Mouse (Mus musculus): ENCODE data around the gene Fto. TPM values are rescaled to one million over a fixed set of nuclear protein-coding genes. Genes with fewer than 3 reads are reported as not detected.

The Fto gene
- polyA plus RNA-seq, 1 experiment from 2014 or later, result 106 TPM

DNA sequence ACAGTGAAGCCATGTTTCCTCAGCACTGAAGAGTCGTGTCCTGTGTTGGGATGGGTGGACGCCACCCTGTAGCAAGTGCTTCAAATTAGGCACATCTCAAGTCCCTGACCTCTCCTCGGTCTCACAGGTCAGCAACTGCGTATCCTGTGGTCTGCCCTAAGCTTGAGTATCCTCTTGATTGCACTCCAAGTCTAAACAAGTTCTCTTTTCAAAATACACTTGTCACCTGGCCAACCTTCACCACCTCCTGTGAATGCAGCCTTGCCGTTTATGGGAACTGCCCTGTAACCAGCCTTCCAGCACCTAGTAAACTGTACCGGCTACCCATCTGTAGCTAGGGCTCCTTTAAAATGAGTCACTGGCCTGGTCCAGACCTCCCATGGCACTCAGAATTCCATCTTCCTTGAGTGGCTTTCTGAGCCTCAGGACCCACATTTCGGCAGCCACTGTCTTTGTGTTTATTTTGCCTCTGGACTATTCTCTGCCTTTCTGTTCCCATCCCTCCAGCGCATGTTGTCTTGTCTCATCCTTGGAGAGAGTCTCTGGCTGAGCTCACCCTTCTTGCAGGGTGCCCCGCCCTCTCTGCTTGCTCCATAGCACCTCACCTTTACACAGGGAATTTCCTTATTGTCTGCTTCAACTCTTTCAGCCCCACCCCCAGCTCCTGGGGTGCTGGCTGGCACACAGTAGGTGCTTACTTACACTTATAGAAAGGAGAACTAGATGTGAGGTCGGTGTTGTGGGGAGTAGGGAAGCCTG, 181.4 kb downstream of the Fto start:
- 40% methylated on average over 10 of the region's 10 CpGs for WGBS
- Histone ChIP-seq H3K27me3 (0 out of 2 replicates have a peak, but pooled peaks cover 4% of the 10 kb centered on the region), H3K9ac (no peak overlapping the region), H3K9me3 (no peaks in the 10 kb centered on the region), H3K27ac (no peak overlapping the region), H3K36me3 (no peaks in the 10 kb centered on the region), H3K4me3 (no peak overlapping the region), H3K4me1 (peaks cover 1% of the 10 kb centered on the region), H3K4me2 (replicated peaks) (no peak overlapping the region)
- no peak for ATAC-seq (ENCODE audit: insufficient number of reproducible peaks, insufficient read depth, low FRiP score, low TSS enrichment)

GRCm38 (mm10) chr8:91495260-91495601, 181.9 kb downstream of the Fto start:
- H3K9ac ChIP-seq, result no peak overlapping the region
- no peak overlapping the region for H3K4me3 ChIP-seq
- H3K27me3 ChIP-seq, result 0 out of 2 replicates have a peak, but pooled peaks cover 4% of the 10 kb centered on the region
- 37% methylated on average over 2 of the region's 2 CpGs for whole genome bisulfite sequencing
- H3K4me2 ChIP-seq (replicated peaks), result no peak overlapping the region
- no peak overlapping the region for H3K27ac ChIP-seq
- ATAC-seq (ENCODE audit: insufficient number of reproducible peaks, insufficient read depth, low FRiP score, low TSS enrichment), result no peak
- H3K4me1 ChIP-seq, result no peaks in the 10 kb centered on the region
- no peaks in the 10 kb centered on the region for H3K9me3 ChIP-seq
- no peaks in the 10 kb centered on the region for H3K36me3 ChIP-seq

DNA sequence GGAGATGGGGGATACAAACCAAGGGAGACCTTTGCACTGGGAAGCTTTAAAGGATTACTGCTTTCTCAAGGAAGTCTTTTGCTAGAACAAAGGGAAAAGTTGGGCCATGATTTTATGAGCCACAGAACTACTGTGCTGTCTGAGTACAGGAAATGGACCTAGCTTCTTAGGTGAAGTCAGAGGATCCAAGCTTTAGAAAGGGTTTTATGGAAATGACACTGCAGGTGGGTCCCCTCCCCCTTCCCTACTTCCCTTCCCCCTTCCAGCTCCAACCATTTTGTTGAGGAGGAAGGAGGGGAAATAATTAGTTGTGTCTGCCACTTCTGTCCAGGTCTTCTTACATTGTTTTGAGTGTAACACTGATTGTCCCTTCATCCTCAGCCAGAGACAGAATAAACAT, 182.7 kb downstream of the Fto start:
- Histone ChIP-seq H3K27me3 (0 out of 2 replicates have a peak, but pooled peaks cover 4% of the 10 kb centered on the region), H3K27ac (no peak overlapping the region), H3K9me3 (no peaks in the 10 kb centered on the region), H3K36me3 (no peaks in the 10 kb centered on the region), H3K4me2 (replicated peaks) (no peak overlapping the region), H3K4me3 (no peak overlapping the region), H3K9ac (no peak overlapping the region), H3K4me1 (no peaks in the 10 kb centered on the region)
- no peak for ATAC-seq (ENCODE audit: insufficient number of reproducible peaks, insufficient read depth, low FRiP score, low TSS enrichment)

DNA sequence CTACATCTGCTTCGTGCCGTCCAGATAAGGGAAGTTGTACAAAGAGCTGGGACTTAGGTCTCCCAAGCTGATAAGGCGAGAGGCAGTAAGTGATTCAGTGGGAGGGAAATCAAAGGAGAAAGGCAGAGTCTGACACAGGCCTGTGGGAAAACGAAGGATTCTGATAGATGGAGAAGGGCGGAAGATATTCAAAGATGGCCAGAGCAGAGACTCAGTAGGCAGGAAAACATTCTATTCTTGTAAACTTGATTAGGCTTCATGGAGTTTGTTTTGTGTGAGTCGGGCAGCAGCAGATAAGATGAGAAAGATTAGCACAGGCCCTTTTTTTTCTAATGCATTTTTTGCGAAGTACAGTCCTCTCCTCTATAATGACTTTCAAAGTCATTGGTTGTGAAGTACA, 183.6 kb downstream of the Fto start:
- H3K4me1 ChIP-seq, result no peaks in the 10 kb centered on the region
- WGBS, result 66% methylated on average over 7 of the region's 7 CpGs
- ATAC-seq (ENCODE audit: insufficient number of reproducible peaks, insufficient read depth, low FRiP score, low TSS enrichment), result no peak

DNA sequence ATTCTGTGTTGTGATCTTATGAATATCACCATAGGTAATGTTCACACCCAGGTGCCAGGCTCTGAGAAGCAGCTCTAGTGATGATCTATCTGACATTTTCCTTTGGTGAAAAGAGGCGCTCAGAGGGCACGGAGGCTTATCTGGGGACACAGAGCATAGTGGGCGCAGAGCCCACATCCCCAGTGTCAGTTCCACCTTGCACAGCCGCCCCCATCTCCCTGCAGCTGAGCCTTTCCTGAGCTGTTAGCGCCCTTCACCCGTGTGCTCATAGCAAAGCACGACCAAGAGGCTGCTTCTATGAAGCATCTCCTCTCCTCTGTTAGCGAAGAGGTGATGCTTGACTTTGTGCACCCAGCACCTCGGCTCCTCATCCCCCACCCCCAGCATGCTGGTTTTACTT, 185.3 kb downstream of the Fto start:
- no peak overlapping the region for H3K9ac ChIP-seq
- 87% methylated on average over 9 of the region's 9 CpGs for WGBS
- 0 out of 2 replicates have a peak, but pooled peaks cover 4% of the 10 kb centered on the region for H3K27me3 ChIP-seq
- no peaks in the 10 kb centered on the region for H3K9me3 ChIP-seq
- no peaks in the 10 kb centered on the region for H3K36me3 ChIP-seq
- no peak overlapping the region for H3K4me3 ChIP-seq
- no peak overlapping the region for H3K27ac ChIP-seq
- no peak overlapping the region for H3K4me2 ChIP-seq (replicated peaks)
- no peak for ATAC-seq (ENCODE audit: insufficient number of reproducible peaks, insufficient read depth, low FRiP score, low TSS enrichment)
- peaks cover 15% of the 10 kb centered on the region for H3K4me1 ChIP-seq

More for the DNA sequence above, 183.6 kb downstream of the Fto start:
- no peak overlapping the region for H3K4me2 ChIP-seq (replicated peaks)
- no peaks in the 10 kb centered on the region for H3K36me3 ChIP-seq
- H3K9me3 ChIP-seq, result no peaks in the 10 kb centered on the region
- H3K4me3 ChIP-seq, result no peak overlapping the region
- H3K27me3 ChIP-seq, result 0 out of 2 replicates have a peak, but pooled peaks cover 4% of the 10 kb centered on the region
- H3K9ac ChIP-seq, result no peak overlapping the region
- H3K27ac ChIP-seq, result no peak overlapping the region

DNA sequence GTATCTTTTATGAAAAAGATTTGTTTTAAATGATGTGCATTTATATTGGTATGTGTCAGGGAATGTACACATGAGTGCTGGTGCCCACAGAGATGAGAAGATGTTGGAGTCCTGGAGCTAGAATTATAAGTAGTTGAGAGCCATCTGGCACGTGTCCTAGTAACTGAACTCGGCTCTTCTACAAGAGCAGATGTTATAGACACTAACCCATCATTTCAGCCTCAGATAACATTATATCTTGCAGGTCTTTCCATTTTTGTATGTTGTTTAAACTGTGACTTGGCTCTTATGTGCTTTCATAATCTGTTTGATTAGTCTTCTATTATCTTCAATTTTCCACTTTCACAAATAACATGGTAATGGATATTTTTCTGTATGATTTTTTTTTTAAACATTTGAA, 186.0 kb downstream of the Fto start:
- H3K27me3 ChIP-seq, result 0 out of 2 replicates have a peak, but pooled peaks cover 4% of the 10 kb centered on the region
- 85% methylated on average over 2 of the region's 2 CpGs for WGBS

DNA sequence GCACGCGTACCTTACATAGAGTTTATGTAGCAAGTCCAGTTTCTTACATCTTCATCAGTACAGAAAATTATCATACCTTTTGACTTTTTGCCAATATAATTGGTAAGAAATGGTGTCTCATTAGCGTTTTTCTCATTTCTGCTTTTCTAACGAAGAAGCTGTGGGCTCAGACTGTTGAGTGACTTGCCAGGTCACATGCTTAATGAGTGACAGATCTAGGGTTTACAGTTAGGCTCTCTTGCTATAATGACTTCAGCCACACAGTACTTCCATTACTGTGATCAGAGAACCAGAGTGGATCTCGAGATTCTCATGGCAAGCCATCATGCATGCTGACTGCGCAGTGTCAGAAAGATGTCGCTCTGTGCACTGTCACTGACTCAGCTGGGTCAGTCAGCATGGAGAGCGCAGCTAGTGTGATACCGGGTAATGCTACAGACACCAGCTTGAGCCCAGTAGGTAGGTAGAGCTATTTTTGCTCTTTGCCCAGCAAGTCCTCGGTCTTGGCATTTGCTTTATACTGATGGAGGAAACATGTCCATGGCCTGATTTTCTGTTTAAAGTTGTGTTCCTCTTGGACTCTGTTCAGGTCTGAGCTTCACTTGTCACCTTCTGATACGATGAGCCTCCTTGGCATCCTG, 188.8 kb downstream of the Fto start:
- Histone ChIP-seq H3K9me3 (no peaks in the 10 kb centered on the region), H3K4me2 (replicated peaks) (no peak overlapping the region), H3K27ac (no peak overlapping the region), H3K36me3 (no peaks in the 10 kb centered on the region), H3K9ac (no peak overlapping the region), H3K4me3 (no peak overlapping the region), H3K27me3 (no peaks in the 10 kb centered on the region), H3K4me1 (peaks cover 25% of the 10 kb centered on the region)
- WGBS, result 77% methylated on average over 11 of the region's 11 CpGs
- no peak for ATAC-seq (ENCODE audit: insufficient number of reproducible peaks, insufficient read depth, low FRiP score, low TSS enrichment)

More for the DNA sequence above, 186.0 kb downstream of the Fto start:
- no peak overlapping the region for H3K9ac ChIP-seq
- H3K4me1 ChIP-seq, result peaks cover 20% of the 10 kb centered on the region
- H3K27ac ChIP-seq, result no peak overlapping the region
- H3K4me3 ChIP-seq, result no peak overlapping the region
- H3K4me2 ChIP-seq (replicated peaks), result no peak overlapping the region
- H3K36me3 ChIP-seq, result no peaks in the 10 kb centered on the region
- no peak for ATAC-seq (ENCODE audit: insufficient number of reproducible peaks, insufficient read depth, low FRiP score, low TSS enrichment)
- no peaks in the 10 kb centered on the region for H3K9me3 ChIP-seq

DNA sequence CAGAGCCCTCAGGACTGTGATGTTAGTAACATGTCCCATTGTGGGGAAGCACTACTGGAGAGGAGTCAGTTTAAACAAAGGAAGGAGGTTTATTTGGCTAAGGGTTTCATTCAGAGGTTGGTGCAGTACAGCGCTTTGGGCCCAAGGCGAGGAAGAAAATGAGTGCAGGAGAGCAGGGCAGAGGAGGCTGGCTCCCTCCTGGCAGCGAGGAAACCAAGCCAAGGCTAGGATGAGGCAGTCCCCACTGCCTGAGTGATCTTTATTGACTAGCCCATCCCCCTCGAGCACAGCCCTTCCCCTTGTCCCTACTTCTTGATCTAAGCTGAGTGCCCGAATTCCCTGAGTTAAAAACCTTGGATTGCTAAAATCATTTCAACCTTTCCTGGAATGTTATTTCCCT, 189.5 kb downstream of the Fto start:
- Histone ChIP-seq H3K27ac (no peak overlapping the region; the same call in 1 of the 2 replicates), H3K27me3 (no peaks in the 10 kb centered on the region), H3K9ac (no peak overlapping the region), H3K36me3 (no peaks in the 10 kb centered on the region), H3K4me3 (no peak overlapping the region), H3K4me2 (replicated peaks) (no peak overlapping the region), H3K9me3 (no peaks in the 10 kb centered on the region), H3K4me1 (peaks cover 32% of the 10 kb centered on the region)
- no peak for ATAC-seq (ENCODE audit: insufficient number of reproducible peaks, insufficient read depth, low FRiP score, low TSS enrichment)
- WGBS, result 24% methylated on average over 5 of the region's 5 CpGs

GRCm38 (mm10) chr8:91504360-91504759, 191.0 kb downstream of the Fto start:
- Histone ChIP-seq H3K9ac (no peak overlapping the region), H3K4me2 (replicated peaks) (no peak overlapping the region), H3K27ac (no peak overlapping the region), H3K36me3 (no peaks in the 10 kb centered on the region), H3K27me3 (no peaks in the 10 kb centered on the region), H3K4me1 (peaks cover 38% of the 10 kb centered on the region), H3K4me3 (no peak overlapping the region), H3K9me3 (no peaks in the 10 kb centered on the region)
- WGBS, result 89% methylated on average over 3 of the region's 3 CpGs
- no peak for ATAC-seq (ENCODE audit: insufficient number of reproducible peaks, insufficient read depth, low FRiP score, low TSS enrichment)

- H3K9ac ChIP-seq, result no peak overlapping the region
- no peak for ATAC-seq (ENCODE audit: insufficient number of reproducible peaks, insufficient read depth, low FRiP score, low TSS enrichment)
- peaks cover 39% of the 10 kb centered on the region for H3K4me1 ChIP-seq
- H3K27me3 ChIP-seq, result no peaks in the 10 kb centered on the region
- no peak overlapping the region for H3K27ac ChIP-seq
- no peaks in the 10 kb centered on the region for H3K9me3 ChIP-seq
- no peak overlapping the region for H3K4me3 ChIP-seq
- WGBS, result 67% methylated on average over 10 of the region's 10 CpGs
- no peaks in the 10 kb centered on the region for H3K36me3 ChIP-seq
- H3K4me2 ChIP-seq (replicated peaks), result no peak overlapping the region
Measured at GRCm38 (mm10) chr8:91504891-91505290, 191.6 kb downstream of the Fto start.

DNA sequence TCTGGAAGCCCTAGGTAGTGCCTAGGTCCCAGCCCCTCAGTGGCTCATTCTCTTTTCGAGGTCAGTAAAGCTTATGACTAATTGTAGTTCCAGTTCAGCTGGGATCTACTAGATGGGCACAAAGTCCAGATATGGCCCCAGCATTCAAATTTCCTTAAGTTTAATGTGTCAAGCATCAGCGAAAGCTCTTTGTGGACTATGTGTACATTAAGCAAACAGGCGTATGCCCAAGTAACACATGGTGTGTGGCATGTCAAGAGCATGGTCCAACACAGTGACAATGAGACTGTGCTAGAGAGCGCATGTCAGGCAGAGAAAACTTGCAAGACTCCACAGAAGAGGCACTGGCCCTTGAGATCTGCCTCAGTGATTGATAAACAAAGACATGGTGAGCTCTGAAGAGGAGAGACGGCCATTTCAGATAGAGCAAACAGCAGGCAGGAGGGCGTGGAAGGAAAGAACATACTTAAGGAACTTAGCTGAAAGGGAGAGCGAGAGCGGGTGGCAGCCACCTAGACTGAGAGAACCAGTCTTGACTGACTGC, 192.2 kb downstream of the Fto start:
- Histone ChIP-seq H3K9me3 (no peaks in the 10 kb centered on the region), H3K4me1 (peaks cover 45% of the 10 kb centered on the region), H3K4me2 (replicated peaks) (no peak overlapping the region), H3K36me3 (no peaks in the 10 kb centered on the region), H3K27ac (no peak overlapping the region), H3K9ac (no peak overlapping the region), H3K27me3 (no peaks in the 10 kb centered on the region), H3K4me3 (no peak overlapping the region)
- whole genome bisulfite sequencing, result 89% methylated on average over 8 of the region's 8 CpGs
- ATAC-seq (ENCODE audit: insufficient number of reproducible peaks, insufficient read depth, low FRiP score, low TSS enrichment), result no peak
